Mouse (Mus musculus) cerebellum, adult 8-10 months (tissue): Measurements from ENCODE around the gene Map3k14.

Source experiments
- DNase-seq: peaks from one replicate; pipeline ENCODE4 v3.0.0; 2022

The Map3k14 gene

DNA sequence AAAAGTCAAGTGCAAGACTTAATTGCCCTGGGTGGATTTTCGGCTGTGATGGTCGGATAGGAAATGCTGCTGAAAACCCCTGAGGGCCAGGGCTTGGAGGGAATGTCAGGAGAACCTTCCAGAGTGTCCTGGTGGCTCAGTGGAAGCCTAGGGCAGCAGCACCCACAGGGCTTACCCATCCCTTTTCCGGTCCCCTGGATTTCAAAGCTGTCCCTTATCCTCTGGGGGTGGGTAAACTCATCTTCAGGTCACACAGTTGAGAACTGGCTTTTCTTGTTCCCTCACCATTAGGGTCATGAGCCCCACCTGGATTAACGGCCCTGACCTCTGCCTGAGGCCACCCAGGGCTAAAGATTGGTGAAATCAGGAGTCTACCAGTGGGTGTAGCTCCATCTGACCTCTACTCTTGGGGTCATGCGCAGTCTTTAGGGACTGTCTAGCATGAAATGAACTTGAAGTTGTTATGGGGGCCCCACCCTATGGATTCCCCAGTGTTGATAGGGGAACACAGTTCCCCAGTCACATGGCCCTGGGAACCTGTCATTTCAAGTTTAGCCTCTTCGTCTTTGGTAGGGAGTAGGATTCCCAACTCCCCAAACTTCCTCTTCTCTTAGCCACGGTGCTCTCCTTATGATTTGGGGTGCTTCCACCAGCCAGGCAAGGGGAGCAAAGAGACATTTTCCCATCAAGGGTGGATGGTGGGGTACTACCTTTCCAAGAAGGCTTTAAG is 94.1 kb downstream of the Map3k14 start:
- DNase-seq, result no peak

DNA sequence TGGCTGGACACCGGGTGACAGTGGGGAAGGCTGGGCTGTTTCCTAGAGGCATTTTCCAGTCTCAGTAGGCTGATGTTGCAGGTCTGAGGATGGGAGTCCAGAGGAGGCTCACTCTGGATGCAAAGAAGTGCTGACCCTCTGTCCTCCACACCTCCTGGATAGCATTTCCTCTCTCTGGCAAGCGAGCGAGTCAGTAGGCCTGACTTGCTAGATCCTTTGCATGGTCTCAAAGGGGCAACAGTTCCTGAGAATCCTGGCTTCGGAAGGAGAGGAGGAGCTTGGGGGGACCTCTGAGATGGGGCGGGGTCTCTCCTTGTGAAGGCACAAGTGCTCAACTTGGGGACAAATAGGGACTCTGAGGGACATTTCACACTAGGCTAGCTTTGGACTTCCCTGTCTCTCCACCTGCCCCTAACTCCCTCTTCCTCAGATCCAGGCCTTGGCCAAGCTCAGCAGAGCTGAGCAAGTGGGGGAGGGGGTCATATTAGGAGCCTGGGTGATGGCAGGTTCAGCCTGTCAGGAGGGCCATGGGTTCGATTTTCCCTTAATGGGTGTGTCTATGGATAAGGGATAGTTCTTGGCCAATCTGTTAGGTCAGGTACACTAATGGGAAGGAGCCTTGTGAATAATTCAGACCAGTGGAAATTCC is 94.8 kb downstream of the Map3k14 start:
- no peak for DNase-seq

DNA sequence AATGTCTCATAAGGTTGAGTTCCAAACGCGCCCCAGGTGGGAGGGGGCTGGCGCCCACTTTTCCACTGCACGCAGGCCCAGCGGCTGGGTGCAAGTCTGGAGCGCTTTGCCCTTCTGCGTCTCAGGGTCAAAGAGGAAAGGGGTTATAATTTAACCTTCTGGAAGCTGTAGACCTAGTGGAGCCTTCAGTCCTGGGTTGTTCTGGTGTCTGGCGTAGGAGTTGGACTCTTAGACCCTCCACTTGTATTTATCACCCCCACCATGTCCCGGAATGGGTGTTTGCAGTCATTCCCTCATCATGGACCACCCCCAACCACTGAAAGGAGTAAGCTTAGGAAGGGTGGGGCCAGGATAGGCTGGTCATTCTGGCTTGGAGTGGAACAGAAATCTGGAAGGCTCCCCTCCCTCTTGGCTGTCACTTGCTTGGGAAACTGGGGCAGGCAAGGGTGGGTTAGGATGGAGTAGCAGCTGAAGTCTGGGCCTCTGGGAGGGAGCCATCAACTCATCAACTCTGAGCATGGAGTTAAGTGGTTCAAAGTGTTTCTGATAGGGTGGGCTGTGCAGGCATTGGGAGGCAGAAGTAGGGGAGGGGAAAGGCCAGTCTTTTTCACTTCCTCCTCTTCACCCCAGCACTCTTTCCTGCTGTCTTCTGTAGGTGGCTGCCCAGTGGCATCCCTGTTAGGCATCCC is 95.4 kb downstream of the Map3k14 start:
- no peak for DNase-seq

DNA sequence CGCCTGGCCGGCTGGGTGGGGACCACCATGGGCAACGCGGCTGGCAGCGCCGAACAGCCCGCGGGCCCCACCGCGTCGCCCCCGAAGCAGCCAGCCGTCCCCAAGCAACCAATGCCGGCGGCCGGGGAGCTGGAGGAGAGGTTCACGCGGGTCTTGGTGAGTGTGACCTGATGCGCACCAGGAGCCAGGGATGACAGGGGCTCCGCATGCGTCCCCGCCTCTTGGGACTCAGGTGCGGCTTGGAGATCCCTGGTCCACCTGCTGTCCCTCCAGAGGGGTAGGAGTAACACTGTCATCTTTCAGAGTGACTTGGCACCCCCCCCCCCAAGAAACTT is 96.0 kb downstream of the Map3k14 start:
- DNase-seq, result no peak

DNA sequence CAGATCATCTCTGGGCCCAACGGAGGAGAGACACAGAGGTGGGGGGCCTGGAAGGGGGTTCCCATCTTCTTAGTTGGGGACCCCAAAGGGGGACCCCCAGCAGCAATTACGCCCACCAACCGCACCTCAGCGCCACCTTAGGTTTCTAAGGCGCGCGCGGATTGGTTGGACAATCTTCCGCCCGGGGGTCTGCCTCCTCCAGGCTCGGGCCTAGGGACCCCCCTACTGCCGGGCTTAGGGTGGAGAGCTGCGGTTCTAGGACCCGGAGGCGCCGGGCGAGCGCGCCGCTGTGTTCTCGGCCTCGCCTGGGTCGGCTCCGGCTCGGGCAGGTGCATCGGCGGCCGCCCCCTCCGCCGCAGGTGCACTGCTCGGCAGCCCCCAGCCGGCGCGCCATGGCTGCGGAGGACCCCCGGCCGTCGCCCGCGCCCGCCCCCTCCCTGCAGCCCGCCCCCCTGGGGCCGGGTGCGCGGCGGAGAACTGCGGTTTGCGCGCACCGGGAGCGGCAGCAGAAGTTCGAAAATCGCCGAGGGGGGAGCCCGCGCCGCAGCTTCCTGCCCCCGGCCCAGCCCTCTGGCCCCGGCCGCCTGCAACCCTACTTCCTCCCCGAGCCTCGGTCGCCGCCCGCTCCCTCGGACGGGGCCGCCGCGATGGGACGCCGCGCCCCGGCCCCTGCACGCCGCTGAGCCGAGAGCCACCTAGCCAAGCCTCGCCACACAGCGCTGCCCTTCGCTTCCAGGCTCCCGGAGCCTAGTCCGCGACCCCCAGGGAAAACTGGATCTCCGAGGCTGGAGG is 96.6 kb downstream of the Map3k14 start, which contains the start of gene Fmnl1:
TSS of gene Fmnl1 (plus strand) at position 614 of the 792 bp plus-strand sequence.
- DNase-seq, result no peak

DNA sequence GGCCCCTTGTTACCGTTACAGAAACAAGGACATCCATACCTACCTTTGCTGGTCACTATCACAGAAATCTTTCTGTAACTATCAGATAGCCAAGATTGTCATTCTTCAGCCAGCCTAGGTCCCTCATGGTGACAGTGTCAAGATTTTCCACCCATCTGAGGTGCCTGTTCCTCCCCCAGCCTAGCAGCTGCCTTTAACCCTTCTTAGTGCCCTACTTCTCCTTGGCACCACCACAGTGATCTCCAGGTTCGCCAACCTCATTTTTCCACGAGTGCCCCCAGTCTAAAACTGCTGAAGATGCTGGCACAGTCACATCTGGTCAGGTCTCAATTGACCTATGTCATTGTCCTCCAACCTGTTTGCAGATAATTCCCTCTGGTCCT is 97.2 kb downstream of the Map3k14 start:
- DNase-seq, result no peak
